Mouse (Mus musculus): ENCODE measurements around the gene Nfkb2. TPM values are rescaled to one million over a fixed set of nuclear protein-coding genes. Genes with fewer than 3 reads are reported as not detected.
A peak's percentile ranks its signal among the peaks of the same experiment; 100 is the strongest.

Nfkb2 gene
- polyA plus RNA-seq, 1 experiment from 2014 or later, result 5.4 TPM

- Histone ChIP-seq H3K9me3 (replicated peaks; ENCODE audit: control insufficient read depth, low read length) (no peaks in the 10 kb centered on the region), H3K27me3 (ENCODE audit: control insufficient read depth, insufficient read depth, low read length) (peaks cover 74% of the 10 kb centered on the region), H3K27ac (replicated peaks; ENCODE audit: low read depth, low read length) (no peak overlapping the region)
Observed at GRCm38 (mm10) chr19:46322144-46322995, 18.2 kb downstream of the Nfkb2 start.

GRCm38 (mm10) chr19:46322996-46323572, 19.0 kb downstream of the Nfkb2 start:
- peaks cover under 1% of the 10 kb centered on the region; the same call in 1 of the 2 replicates for H3K4me1 ChIP-seq (ENCODE audit: control insufficient read depth, insufficient read depth, low read length)
- no peak for DNase-seq (ENCODE audit: low spot score)
- H3K9me3 ChIP-seq (replicated peaks; ENCODE audit: control insufficient read depth, low read length), result no peaks in the 10 kb centered on the region
- no peak overlapping the region for H3K27ac ChIP-seq (replicated peaks; ENCODE audit: low read depth, low read length)
- H3K27me3 ChIP-seq (ENCODE audit: control insufficient read depth, insufficient read depth, low read length), result peaks cover 67% of the 10 kb centered on the region
- H3K4me3 ChIP-seq (ENCODE audit: low read depth, low read length), result no peak overlapping the region
- 72% methylated on average over 13 of the region's 13 CpGs for WGBS
- no peaks in the 10 kb centered on the region for H3K36me3 ChIP-seq (replicated peaks; ENCODE audit: control insufficient read depth, insufficient read depth, low read depth, low read length)
- ATAC-seq (replicated peaks; ENCODE audit: insufficient number of reproducible peaks, low FRiP score, low TSS enrichment, low read depth), result no peak
- H3K4me2 ChIP-seq (ENCODE audit: low read depth, low read length), result no peak overlapping the region; the same call in 1 of the 2 replicates
- H3K9ac ChIP-seq (replicated peaks; ENCODE audit: low read length), result no peak overlapping the region

More at GRCm38 (mm10) chr19:46322144-46322995, 18.2 kb downstream of the Nfkb2 start:
- ATAC-seq (replicated peaks; ENCODE audit: insufficient number of reproducible peaks, low FRiP score, low TSS enrichment, low read depth) (no peak), DNase-seq (ENCODE audit: low spot score) (no peak)
- H3K36me3 ChIP-seq (replicated peaks; ENCODE audit: control insufficient read depth, insufficient read depth, low read depth, low read length), result no peaks in the 10 kb centered on the region
- H3K4me3 ChIP-seq (ENCODE audit: low read depth, low read length), result no peak overlapping the region
- 53% methylated on average over 11 of the region's 11 CpGs for WGBS
- H3K4me2 ChIP-seq (ENCODE audit: low read depth, low read length), result no peak overlapping the region
- no peak overlapping the region for H3K9ac ChIP-seq (replicated peaks; ENCODE audit: low read length)
- peaks cover 6% of the 10 kb centered on the region for H3K4me1 ChIP-seq (ENCODE audit: control insufficient read depth, insufficient read depth, low read length)

GRCm38 (mm10) chr19:46323716-46324115, 19.6 kb downstream of the Nfkb2 start:
- H3K36me3 ChIP-seq (replicated peaks; ENCODE audit: control insufficient read depth, insufficient read depth, low read depth, low read length), result no peaks in the 10 kb centered on the region
- H3K4me1 ChIP-seq (ENCODE audit: control insufficient read depth, insufficient read depth, low read length), result no peaks in the 10 kb centered on the region; the same call in 1 of the 2 replicates
- no peak overlapping the region for H3K4me2 ChIP-seq (ENCODE audit: low read depth, low read length)
- no peak overlapping the region for H3K27ac ChIP-seq (replicated peaks; ENCODE audit: low read depth, low read length)
- H3K9me3 ChIP-seq (replicated peaks; ENCODE audit: control insufficient read depth, low read length), result no peaks in the 10 kb centered on the region
- H3K27me3 ChIP-seq (ENCODE audit: control insufficient read depth, insufficient read depth, low read length), result peaks cover 61% of the 10 kb centered on the region
- no peak for ATAC-seq (replicated peaks; ENCODE audit: insufficient number of reproducible peaks, low FRiP score, low TSS enrichment, low read depth)
- 71% methylated on average over 5 of the region's 5 CpGs for WGBS
- DNase-seq (ENCODE audit: low spot score), result no peak
- H3K4me3 ChIP-seq (ENCODE audit: low read depth, low read length), result no peak overlapping the region
- H3K9ac ChIP-seq (replicated peaks; ENCODE audit: low read length), result no peak overlapping the region

- peaks cover 1% of the 10 kb centered on the region; the same call in 1 of the 2 replicates for H3K4me1 ChIP-seq (ENCODE audit: control insufficient read depth, insufficient read depth, low read length)
- no peak overlapping the region for H3K4me2 ChIP-seq (ENCODE audit: low read depth, low read length)
- no peak overlapping the region for H3K9ac ChIP-seq (replicated peaks; ENCODE audit: low read length)
- no peak overlapping the region for H3K4me3 ChIP-seq (ENCODE audit: low read depth, low read length)
- DNase-seq (ENCODE audit: low spot score) (no peak), ATAC-seq (replicated peaks; ENCODE audit: insufficient number of reproducible peaks, low FRiP score, low TSS enrichment, low read depth) (no peak)
- H3K27me3 ChIP-seq (ENCODE audit: control insufficient read depth, insufficient read depth, low read length), result peaks cover 55% of the 10 kb centered on the region
- H3K27ac ChIP-seq (replicated peaks; ENCODE audit: low read depth, low read length), result no peak overlapping the region
- no peaks in the 10 kb centered on the region for H3K9me3 ChIP-seq (replicated peaks; ENCODE audit: control insufficient read depth, low read length)
- H3K36me3 ChIP-seq (replicated peaks; ENCODE audit: control insufficient read depth, insufficient read depth, low read depth, low read length), result no peaks in the 10 kb centered on the region
- 61% methylated on average over 11 of the region's 11 CpGs for WGBS
Observed at GRCm38 (mm10) chr19:46324366-46324765, 20.2 kb downstream of the Nfkb2 start.

GRCm38 (mm10) chr19:46324918-46325317, 20.8 kb downstream of the Nfkb2 start:
- no peak for ATAC-seq (replicated peaks; ENCODE audit: insufficient number of reproducible peaks, low FRiP score, low TSS enrichment, low read depth)
- no peak overlapping the region for H3K9ac ChIP-seq (replicated peaks; ENCODE audit: low read length)
- peaks cover 3% of the 10 kb centered on the region; the same call in 1 of the 2 replicates for H3K4me1 ChIP-seq (ENCODE audit: control insufficient read depth, insufficient read depth, low read length)
- H3K27me3 ChIP-seq (ENCODE audit: control insufficient read depth, insufficient read depth, low read length), result peaks cover 49% of the 10 kb centered on the region
- no peak overlapping the region for H3K27ac ChIP-seq (replicated peaks; ENCODE audit: low read depth, low read length)
- H3K4me3 ChIP-seq (ENCODE audit: low read depth, low read length), result no peak overlapping the region
- no peaks in the 10 kb centered on the region for H3K36me3 ChIP-seq (replicated peaks; ENCODE audit: control insufficient read depth, insufficient read depth, low read depth, low read length)
- H3K4me2 ChIP-seq (ENCODE audit: low read depth, low read length), result no peak overlapping the region
- no peaks in the 10 kb centered on the region for H3K9me3 ChIP-seq (replicated peaks; ENCODE audit: control insufficient read depth, low read length)
- WGBS, result 61% methylated on average over 5 of the region's 5 CpGs
- DNase-seq (ENCODE audit: low spot score), result no peak

- Histone ChIP-seq H3K9me3 (replicated peaks; ENCODE audit: control insufficient read depth, low read length) (no peaks in the 10 kb centered on the region), H3K27me3 (ENCODE audit: control insufficient read depth, insufficient read depth, low read length) (peaks cover 41% of the 10 kb centered on the region), H3K4me3 (ENCODE audit: low read depth, low read length) (no peak overlapping the region), H3K4me1 (ENCODE audit: control insufficient read depth, insufficient read depth, low read length) (peaks cover 3% of the 10 kb centered on the region; the same call in 1 of the 2 replicates), H3K27ac (replicated peaks; ENCODE audit: low read depth, low read length) (no peak overlapping the region), H3K4me2 (ENCODE audit: low read depth, low read length) (peak overlapping the region; percentile 45; the same call in 1 of the 2 replicates), H3K36me3 (replicated peaks; ENCODE audit: control insufficient read depth, insufficient read depth, low read depth, low read length) (no peaks in the 10 kb centered on the region), H3K9ac (replicated peaks; ENCODE audit: low read length) (no peak overlapping the region)
- DNase-seq (ENCODE audit: low spot score), result no peak
- WGBS, result 5% methylated on average over 28 of the region's 29 CpGs
- no peak for ATAC-seq (replicated peaks; ENCODE audit: insufficient number of reproducible peaks, low FRiP score, low TSS enrichment, low read depth)
Observed at GRCm38 (mm10) chr19:46326019-46326755, 22.1 kb downstream of the Nfkb2 start.

GRCm38 (mm10) chr19:46326756-46327305, 22.7 kb downstream of the Nfkb2 start, which contains the start of gene Psd:
TSS of gene Psd (minus strand) at chr19:46327156.
- ATAC-seq (replicated peaks; ENCODE audit: insufficient number of reproducible peaks, low FRiP score, low TSS enrichment, low read depth) (no peak), DNase-seq (ENCODE audit: low spot score) (peak; percentile 68)
- Histone ChIP-seq H3K27ac (replicated peaks; ENCODE audit: low read depth, low read length) (peak within 1 kb of the TSS; percentile 49; the same call in 1 of the 2 replicates), H3K9me3 (replicated peaks; ENCODE audit: control insufficient read depth, low read length) (no peaks in the 10 kb centered on the region), H3K27me3 (ENCODE audit: control insufficient read depth, insufficient read depth, low read length) (peaks cover 37% of the 10 kb centered on the region), H3K4me1 (ENCODE audit: control insufficient read depth, insufficient read depth, low read length) (peaks cover 3% of the 10 kb centered on the region; the same call in 1 of the 2 replicates), H3K9ac (replicated peaks; ENCODE audit: low read length) (peak within 1 kb of the TSS; percentile 47), H3K4me3 (ENCODE audit: low read depth, low read length) (peak within 1 kb of the TSS; percentile 65), H3K4me2 (ENCODE audit: low read depth, low read length) (peak within 1 kb of the TSS; percentile 95), H3K36me3 (replicated peaks; ENCODE audit: control insufficient read depth, insufficient read depth, low read depth, low read length) (no peaks in the 10 kb centered on the region)
- WGBS, result under 1% methylated on average over 35 of the region's 35 CpGs
